Mouse (Mus musculus): Measurements from ENCODE around the gene Ccdc187. TPM values are rescaled to one million over a fixed set of nuclear protein-coding genes. Genes with fewer than 3 reads are reported as not detected.
A peak's percentile ranks its signal among the peaks of the same experiment; 100 is the strongest.

Ccdc187 gene
- polyA plus RNA-seq, 1 experiment from 2014 or later: 0.58 TPM

- Histone ChIP-seq H3K4me2 (replicated peaks; ENCODE audit: low read depth, low read length) (no peak overlapping the region), H3K27ac (ENCODE audit: low read length) (no peak overlapping the region), H3K9me3 (ENCODE audit: control insufficient read depth, low read depth, low read length) (no peaks in the 10 kb centered on the region), H3K27me3 (ENCODE audit: control insufficient read depth, insufficient read depth, low read length) (no peaks in the 10 kb centered on the region), H3K4me1 (ENCODE audit: control insufficient read depth, insufficient read depth, low read length) (peaks cover 33% of the 10 kb centered on the region), H3K36me3 (ENCODE audit: control insufficient read depth, insufficient read depth, low read length) (peaks cover 15% of the 10 kb centered on the region), H3K9ac (replicated peaks; ENCODE audit: low read depth, low read length) (no peak overlapping the region), H3K4me3 (ENCODE audit: low read depth, low read length) (no peak overlapping the region)
- no peak for ATAC-seq (ENCODE audit: insufficient number of reproducible peaks, insufficient read depth, low FRiP score, low read depth)
- WGBS: 91% methylated on average over 3 of the region's 3 CpGs
Measured at GRCm38 (mm10) chr2:26317991-26318672, 23.8 kb upstream of the Ccdc187 start.

- Histone ChIP-seq H3K4me2 (replicated peaks; ENCODE audit: low read depth, low read length) (peak overlapping the region; percentile 84), H3K4me1 (ENCODE audit: control insufficient read depth, insufficient read depth, low read length) (peaks cover 33% of the 10 kb centered on the region), H3K9ac (replicated peaks; ENCODE audit: low read depth, low read length) (peak overlapping the region; percentile 95; the same call in 1 of the 2 replicates), H3K27me3 (ENCODE audit: control insufficient read depth, insufficient read depth, low read length) (no peaks in the 10 kb centered on the region), H3K9me3 (ENCODE audit: control insufficient read depth, low read depth, low read length) (no peaks in the 10 kb centered on the region), H3K4me3 (ENCODE audit: low read depth, low read length) (peak overlapping the region; percentile 90), H3K36me3 (ENCODE audit: control insufficient read depth, insufficient read depth, low read length) (peaks cover 7% of the 10 kb centered on the region; the same call in 1 of the 2 replicates), H3K27ac (ENCODE audit: low read length) (peak overlapping the region; percentile 96; the same call in 1 of the 2 replicates)
- 55% methylated on average over 3 of the region's 3 CpGs for WGBS
- ATAC-seq (ENCODE audit: insufficient number of reproducible peaks, insufficient read depth, low FRiP score, low read depth): no peak
Measured at GRCm38 (mm10) chr2:26317371-26317770, 23.0 kb upstream of the Ccdc187 start.

- no peaks in the 10 kb centered on the region for H3K27me3 ChIP-seq (ENCODE audit: control insufficient read depth, insufficient read depth, low read length)
- peak overlapping the region; percentile 96 for H3K27ac ChIP-seq (ENCODE audit: low read length)
- H3K9me3 ChIP-seq (ENCODE audit: control insufficient read depth, low read depth, low read length): no peaks in the 10 kb centered on the region
- peak overlapping the region; percentile 95 for H3K9ac ChIP-seq (replicated peaks; ENCODE audit: low read depth, low read length)
- 0 out of 2 replicates have a peak, but pooled peaks cover 4% of the 10 kb centered on the region for H3K36me3 ChIP-seq (ENCODE audit: control insufficient read depth, insufficient read depth, low read length)
- peak overlapping the region; percentile 90 for H3K4me3 ChIP-seq (ENCODE audit: low read depth, low read length)
- H3K4me1 ChIP-seq (ENCODE audit: control insufficient read depth, insufficient read depth, low read length): peaks cover 33% of the 10 kb centered on the region
- peak overlapping the region; percentile 84 for H3K4me2 ChIP-seq (replicated peaks; ENCODE audit: low read depth, low read length)
- 49% methylated on average over 9 of the region's 9 CpGs for whole genome bisulfite sequencing
- no peak for ATAC-seq (ENCODE audit: insufficient number of reproducible peaks, insufficient read depth, low FRiP score, low read depth)
Measured at GRCm38 (mm10) chr2:26316576-26317246, 22.4 kb upstream of the Ccdc187 start.

- peak; percentile 54 for ATAC-seq (ENCODE audit: insufficient number of reproducible peaks, insufficient read depth, low FRiP score, low read depth)
- Histone ChIP-seq H3K4me1 (ENCODE audit: control insufficient read depth, insufficient read depth, low read length) (peaks cover 33% of the 10 kb centered on the region), H3K4me3 (ENCODE audit: low read depth, low read length) (peak overlapping the region; percentile 90), H3K9me3 (ENCODE audit: control insufficient read depth, low read depth, low read length) (no peaks in the 10 kb centered on the region), H3K27ac (ENCODE audit: low read length) (peak overlapping the region; percentile 96), H3K4me2 (replicated peaks; ENCODE audit: low read depth, low read length) (peak overlapping the region; percentile 84), H3K9ac (replicated peaks; ENCODE audit: low read depth, low read length) (peak overlapping the region; percentile 95), H3K27me3 (ENCODE audit: control insufficient read depth, insufficient read depth, low read length) (no peaks in the 10 kb centered on the region), H3K36me3 (ENCODE audit: control insufficient read depth, insufficient read depth, low read length) (0 out of 2 replicates have a peak, but pooled peaks cover 4% of the 10 kb centered on the region)
- 2% methylated on average over 11 of the region's 11 CpGs for WGBS
Measured at GRCm38 (mm10) chr2:26315925-26316311, 21.6 kb upstream of the Ccdc187 start.

GRCm38 (mm10) chr2:26315072-26315924 is 20.9 kb upstream of the Ccdc187 start, which contains the start of gene Gpsm1:
Gene Gpsm1, plus strand, starts transcription at chr2:26315515.
- Histone ChIP-seq H3K4me1 (ENCODE audit: control insufficient read depth, insufficient read depth, low read length) (peaks cover 33% of the 10 kb centered on the region), H3K9me3 (ENCODE audit: control insufficient read depth, low read depth, low read length) (no peaks in the 10 kb centered on the region), H3K9ac (replicated peaks; ENCODE audit: low read depth, low read length) (peak within 1 kb of the TSS; percentile 95), H3K27ac (ENCODE audit: low read length) (peak within 1 kb of the TSS; percentile 96), H3K4me2 (replicated peaks; ENCODE audit: low read depth, low read length) (peak within 1 kb of the TSS; percentile 84), H3K36me3 (ENCODE audit: control insufficient read depth, insufficient read depth, low read length) (0 out of 2 replicates have a peak, but pooled peaks cover 3% of the 10 kb centered on the region), H3K4me3 (ENCODE audit: low read depth, low read length) (peak within 1 kb of the TSS; percentile 90), H3K27me3 (ENCODE audit: control insufficient read depth, insufficient read depth, low read length) (no peaks in the 10 kb centered on the region)
- peak; percentile 87 for ATAC-seq (ENCODE audit: insufficient number of reproducible peaks, insufficient read depth, low FRiP score, low read depth)
- under 1% methylated on average over 63 of the region's 66 CpGs for WGBS

- 33% methylated on average over 13 of the region's 13 CpGs for WGBS
- no peaks in the 10 kb centered on the region for H3K36me3 ChIP-seq (ENCODE audit: control insufficient read depth, insufficient read depth, low read length)
Measured at GRCm38 (mm10) chr2:26314281-26315071, 20.1 kb upstream of the Ccdc187 start.

GRCm38 (mm10) chr2:26313394-26313793 is 19.0 kb upstream of the Ccdc187 start:
- Histone ChIP-seq H3K9me3 (ENCODE audit: control insufficient read depth, low read depth, low read length) (no peaks in the 10 kb centered on the region), H3K27me3 (ENCODE audit: control insufficient read depth, insufficient read depth, low read length) (no peaks in the 10 kb centered on the region), H3K4me2 (replicated peaks; ENCODE audit: low read depth, low read length) (no peak overlapping the region), H3K9ac (replicated peaks; ENCODE audit: low read depth, low read length) (no peak overlapping the region), H3K36me3 (ENCODE audit: control insufficient read depth, insufficient read depth, low read length) (no peaks in the 10 kb centered on the region), H3K4me3 (ENCODE audit: low read depth, low read length) (no peak overlapping the region), H3K4me1 (ENCODE audit: control insufficient read depth, insufficient read depth, low read length) (peaks cover 39% of the 10 kb centered on the region), H3K27ac (ENCODE audit: low read length) (no peak overlapping the region; the same call in 1 of the 2 replicates)
- no peak for ATAC-seq (ENCODE audit: insufficient number of reproducible peaks, insufficient read depth, low FRiP score, low read depth)
- WGBS: 95% methylated on average over 1 of the region's 1 CpGs

More at GRCm38 (mm10) chr2:26314281-26315071, 20.1 kb upstream of the Ccdc187 start:
- no peak for ATAC-seq (ENCODE audit: insufficient number of reproducible peaks, insufficient read depth, low FRiP score, low read depth)
- peak overlapping the region; percentile 90; the same call in 1 of the 2 replicates for H3K4me3 ChIP-seq (ENCODE audit: low read depth, low read length)
- peak overlapping the region; percentile 84 for H3K4me2 ChIP-seq (replicated peaks; ENCODE audit: low read depth, low read length)
- H3K4me1 ChIP-seq (ENCODE audit: control insufficient read depth, insufficient read depth, low read length): peaks cover 34% of the 10 kb centered on the region
- peak overlapping the region; percentile 96 for H3K27ac ChIP-seq (ENCODE audit: low read length)
- no peaks in the 10 kb centered on the region for H3K27me3 ChIP-seq (ENCODE audit: control insufficient read depth, insufficient read depth, low read length)
- H3K9ac ChIP-seq (replicated peaks; ENCODE audit: low read depth, low read length): peak overlapping the region; percentile 95; the same call in 1 of the 2 replicates
- H3K9me3 ChIP-seq (ENCODE audit: control insufficient read depth, low read depth, low read length): no peaks in the 10 kb centered on the region

Measured in stomach, embryonic 14.5 days (tissue).